Mouse (Mus musculus) embryonic stem cell, embryonic (primary cell): ENCODE data around the gene D17H6S53E.
"Not testable (repeated sequence)": the region's sequence is repeated elsewhere in the genome, so short reads cannot be mapped to it uniquely, and the experiment has no call there.

Experiments
- CTCF ChIA-PET, 4 experiments: fragments of 300-600 bp in 2 of 4; fragments of 350-600 bp in 2 of 4; sonication (Branson Sonifier 250); formaldehyde crosslinking; loops; one replicate each; lab custom pipeline; 2022; ENCODE audit warnings: inconsistent platforms in 2 of 4; lab: Charles Lee
- POLR2A ChIA-PET, 4 experiments: fragments of 300-600 bp in 2 of 4; fragments of 350-600 bp in 2 of 4; sonication (Branson Sonifier 250); formaldehyde crosslinking; loops; one replicate each; lab custom pipeline; 2022; ENCODE audit warnings: antibody characterized with exemption in 4 of 4, inconsistent platforms in 1 of 4; lab: Charles Lee

D17H6S53E gene

DNA sequence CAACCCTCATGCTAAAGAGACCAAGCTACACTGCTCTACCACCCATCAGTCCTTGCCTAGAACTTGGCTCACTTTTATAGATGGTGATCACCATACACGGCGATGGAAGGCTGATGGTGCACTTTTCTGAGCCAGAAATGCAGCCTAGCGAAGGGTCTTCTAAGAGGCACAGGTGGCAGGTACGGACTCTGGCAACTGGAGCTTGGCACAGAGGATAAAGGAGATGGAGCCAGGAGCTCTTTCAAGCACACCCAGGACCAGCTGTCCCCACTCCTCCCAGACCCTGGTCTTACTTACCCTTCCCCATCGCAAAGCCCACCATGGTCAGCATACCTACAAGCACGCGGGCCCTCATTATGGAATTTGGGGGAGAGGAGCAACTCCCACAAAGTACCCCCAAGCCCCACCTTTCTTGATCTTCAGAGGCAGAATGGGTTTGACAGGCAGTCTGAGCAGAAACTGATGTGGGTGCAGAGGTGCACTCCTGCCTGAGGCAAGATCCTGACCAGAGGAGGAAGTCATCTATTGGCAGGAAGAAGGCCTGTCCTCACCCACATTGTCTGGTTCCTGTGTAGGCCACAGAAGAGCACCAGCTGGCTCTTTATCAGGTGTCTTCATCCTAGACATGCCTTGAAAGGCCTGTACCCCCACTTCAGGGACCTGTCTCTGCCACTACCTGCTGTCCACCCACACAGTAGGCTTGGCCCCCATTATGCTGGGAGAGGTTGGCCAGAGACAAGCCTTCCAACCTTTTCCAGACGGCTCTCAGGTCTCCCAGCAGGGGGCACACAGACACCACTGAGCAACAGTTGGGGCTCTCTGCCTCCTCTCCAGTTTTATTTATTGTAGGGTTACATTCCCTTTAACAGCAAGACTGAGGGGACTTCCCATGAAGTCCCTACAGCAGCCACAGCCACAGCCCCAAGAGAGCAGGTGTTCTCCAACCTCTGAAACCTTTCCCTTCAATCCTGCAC, 10.8 kb upstream of the D17H6S53E start, which contains the start of gene Ly6g5b:
Gene Ly6g5b (minus strand): TSS at position 383 of the 974 bp plus-strand sequence.
- ChIA-PET CTCF (interaction anchor here in 3 of 4 experiments (0.6 to 1.4 kb wide), 3 partner anchors 12 to 159 kb away, joined by 3 read pairs; no protein-coding TSS in a partner anchor), POLR2A (interaction anchor here in 2 of 4 experiments (0.7 to 2.3 kb wide), 6 partner anchors 9 to 51 kb away, joined by 3 to 15 read pairs (median 3); partner anchors contain the start of gene D17H6S53E (in 1 of the 2))

DNA sequence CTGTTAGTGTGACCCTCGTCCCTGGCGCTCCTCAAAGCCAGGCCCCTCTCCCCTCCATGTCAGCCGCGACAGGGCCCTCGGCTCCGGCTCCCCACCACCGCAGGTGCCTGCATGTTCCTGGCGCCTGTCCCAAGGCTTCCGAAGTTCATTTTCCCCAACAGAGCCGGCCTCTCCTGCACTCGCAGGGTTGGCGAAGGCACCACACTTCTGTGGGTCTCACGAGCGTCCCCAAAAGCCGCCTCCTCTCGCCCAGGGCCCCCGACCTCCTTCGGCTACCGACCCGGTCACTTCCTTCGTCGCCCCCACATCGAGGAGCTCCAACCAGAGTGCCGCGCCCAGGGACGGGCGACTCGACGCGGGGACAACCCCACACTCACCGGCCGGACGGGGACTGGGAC, 5.4 kb upstream of the D17H6S53E start:
- ChIA-PET POLR2A (interaction anchor here (0.6 to 4.4 kb wide), 62 partner anchors 9 to 476 kb away, joined by 3 to 43 read pairs (median 4); partner anchors contain the start of genes Abhd16a (in 2 of the 4), Apom (in 2 of the 4), Ddx39b (in 2 of the 4) and Bag6 (in 1 of the 4)), CTCF (interaction anchor here (0.5 to 2.1 kb wide), 15 partner anchors 11 to 137 kb away, joined by 3 to 9 read pairs (median 4); partner anchors contain the start of gene Atp6v1g2 (in 1 of the 4))

DNA sequence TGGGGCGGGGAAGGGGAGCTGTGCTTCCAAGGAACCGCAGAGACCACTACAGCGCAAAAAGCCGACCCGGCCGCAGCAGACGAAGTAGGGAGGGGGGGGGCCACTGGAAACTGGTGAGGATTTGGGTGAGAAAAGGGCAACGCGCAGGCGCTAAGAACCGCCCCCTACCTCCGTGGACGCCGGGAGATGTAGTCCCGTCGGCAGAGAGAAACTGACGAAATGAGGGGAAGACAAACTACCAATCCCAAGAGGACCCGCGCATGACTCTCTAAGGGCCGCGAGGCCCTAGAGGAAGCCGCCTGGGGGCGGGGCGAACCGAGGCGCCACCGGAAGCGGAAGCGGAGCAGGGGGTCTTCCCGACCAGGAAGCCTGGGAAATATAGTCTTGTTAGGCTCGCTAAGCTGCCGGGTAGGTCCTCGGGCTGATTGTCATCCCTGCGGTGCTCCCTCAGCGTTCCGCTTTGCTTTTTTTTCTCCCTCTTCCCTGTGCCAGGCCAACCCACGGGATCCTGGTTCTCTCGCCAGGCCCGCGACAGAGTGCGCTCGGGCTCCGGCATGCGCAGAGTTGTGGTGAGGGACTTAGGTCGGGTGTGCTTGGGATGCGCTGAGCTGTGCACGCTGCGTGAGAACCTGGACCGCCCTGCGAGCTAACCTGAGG, 4.9 kb upstream of the D17H6S53E start, which contains the start of gene Gpank1:
Gene Gpank1 (plus strand): TSS at position 313 of the 657 bp plus-strand sequence.
- CTCF ChIA-PET: interaction anchor here (0.5 to 2.1 kb wide), 19 partner anchors 9 to 137 kb away, joined by 3 to 9 read pairs (median 4); partner anchors contain the start of genes Apom (in 2 of the 4) and Atp6v1g2 (in 1 of the 4)
- POLR2A ChIA-PET: interaction anchor here (0.5 to 4.4 kb wide), 82 partner anchors 9 to 1033 kb away, joined by 3 to 43 read pairs (median 4); partner anchors contain the start of genes Ddx39b (in 3 of the 4), Abhd16a (in 2 of the 4), Apom (in 2 of the 4) and Msh5 (in 2 of the 4)

DNA sequence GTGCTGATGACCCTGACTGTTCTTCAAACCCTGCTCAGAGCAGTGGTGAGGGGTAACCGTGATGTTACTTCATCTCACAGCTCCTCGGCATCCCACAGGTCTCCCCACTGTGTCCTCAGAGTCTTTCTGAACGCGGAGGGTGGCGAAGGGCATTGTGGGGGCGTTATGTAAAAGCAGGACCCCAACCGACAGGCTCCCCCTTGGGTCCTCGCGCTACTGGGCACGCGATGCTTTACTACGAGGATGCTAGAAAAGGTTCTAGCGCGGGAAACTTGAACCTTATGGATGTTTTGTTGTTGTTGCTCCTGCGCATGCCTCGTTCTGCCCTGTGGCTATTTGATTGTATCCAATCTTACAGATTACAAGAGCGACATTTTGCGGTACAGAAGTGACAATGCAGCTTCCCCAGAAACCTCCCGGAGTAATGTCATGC, 4.3 kb upstream of the D17H6S53E start, which contains the start of gene Csnk2b:
Gene Csnk2b (minus strand): TSS at position 183 of the 433 bp plus-strand sequence.
- ChIA-PET POLR2A (interaction anchor here (0.5 to 4.4 kb wide), 70 partner anchors 9 to 1034 kb away, joined by 3 to 43 read pairs (median 4); partner anchors contain the start of genes Ddx39b (in 3 of the 4), Abhd16a (in 2 of the 4), Apom (in 2 of the 4) and Msh5 (in 2 of the 4)), CTCF (interaction anchor here (0.7 to 2.1 kb wide), 16 partner anchors 9 to 133 kb away, joined by 3 to 9 read pairs (median 4); partner anchors contain the start of genes Apom (in 2 of the 4) and Atp6v1g2 (in 1 of the 4))

DNA sequence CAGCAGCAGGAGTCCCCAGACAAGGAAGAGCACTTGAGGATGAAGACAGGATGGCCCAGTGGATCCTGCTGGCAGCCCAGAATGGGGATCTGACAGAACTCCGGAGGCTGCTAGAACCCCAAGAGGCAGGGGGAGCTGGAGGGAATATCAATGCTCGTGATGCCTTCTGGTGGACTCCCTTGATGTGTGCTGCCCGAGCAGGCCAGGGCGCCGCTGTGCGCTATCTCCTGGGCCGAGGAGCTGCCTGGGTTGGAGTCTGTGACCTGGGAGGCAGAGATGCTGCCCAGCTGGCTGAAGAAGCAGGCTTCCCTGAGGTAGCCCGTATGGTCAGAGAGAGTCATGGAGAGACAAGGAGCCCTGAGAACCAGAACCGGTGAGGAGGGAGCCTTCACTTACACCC, 2.9 kb upstream of the D17H6S53E start:
- CTCF ChIA-PET: not testable (repeated sequence)
- POLR2A ChIA-PET: interaction anchor here in 1 of 4 experiments (1.7 to 4.0 kb wide), 3 partner anchors 8 to 130 kb away, joined by 4 to 40 read pairs (median 27); partner anchors contain the start of gene Apom

DNA sequence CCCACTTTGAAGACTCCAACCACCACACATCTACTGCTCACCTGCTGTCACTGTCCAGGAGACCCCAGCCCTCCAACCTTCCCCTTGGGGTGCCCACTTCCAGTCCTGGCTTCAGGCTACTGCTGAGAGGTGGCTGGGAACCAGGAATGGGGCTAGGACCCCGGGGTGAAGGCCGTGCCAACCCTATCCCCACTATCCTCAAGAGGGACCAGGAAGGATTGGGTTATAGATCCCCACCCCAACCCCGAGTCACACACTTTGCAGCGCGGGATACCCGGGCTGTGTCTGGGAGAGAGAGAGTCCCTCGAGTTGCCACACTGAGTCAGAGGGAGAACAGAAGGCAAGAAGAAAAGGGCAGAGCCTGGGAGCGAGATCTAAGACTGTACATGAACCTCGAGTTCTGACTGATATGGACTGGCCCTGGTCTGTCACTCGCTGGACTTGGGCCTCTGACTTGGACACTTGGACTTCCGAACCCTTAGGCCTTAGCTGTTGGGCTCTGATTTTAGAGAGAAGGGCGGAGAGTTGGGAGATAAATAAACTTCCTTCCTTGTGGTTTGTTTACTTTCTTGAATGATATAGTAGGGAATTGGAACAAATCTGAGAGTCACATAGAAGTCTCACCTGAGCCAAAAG, 1.8 kb upstream of the D17H6S53E start:
- ChIA-PET CTCF (interaction anchor here in 1 of 4 experiments (1.6 kb wide), 1 partner anchor 103 kb away, joined by 5 read pairs; no protein-coding TSS in a partner anchor), POLR2A (interaction anchor here in 2 of 4 experiments (0.8 to 3.9 kb wide), 9 partner anchors 8 to 117 kb away, joined by 3 to 22 read pairs (median 12); partner anchors contain the start of genes Ddah2 (in 2 of the 2), Ddx39b (in 1 of the 2) and Msh5 (in 1 of the 2))

DNA sequence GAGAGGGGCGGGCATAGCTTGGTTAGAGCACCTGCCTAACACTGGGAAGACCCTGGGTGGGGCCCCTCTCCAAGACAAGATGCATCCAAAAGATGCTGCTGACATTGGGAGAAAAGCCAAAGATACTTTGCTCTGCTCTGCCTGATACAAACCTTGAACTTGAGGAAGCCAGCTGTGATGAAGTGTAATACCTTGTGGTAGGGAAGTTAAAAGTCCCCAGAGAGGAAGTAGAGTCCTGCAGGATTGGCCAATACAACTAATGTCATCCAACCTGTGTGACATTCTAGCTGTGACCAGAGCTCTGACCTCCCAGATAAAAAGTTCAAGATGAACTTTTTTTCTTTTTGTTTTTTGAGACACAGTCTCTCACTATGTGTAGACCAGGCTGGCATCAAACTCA, 1.1 kb upstream of the D17H6S53E start:
- POLR2A ChIA-PET: interaction anchor here in 2 of 4 experiments (0.6 to 4.1 kb wide), 22 partner anchors 8 to 175 kb away, joined by 3 to 27 read pairs (median 6); partner anchors contain the start of genes Ddah2 (in 2 of the 2), Abhd16a (in 1 of the 2), Bag6 (in 1 of the 2) and Ddx39b (in 1 of the 2)
- CTCF ChIA-PET: interaction anchor here in 2 of 4 experiments (0.6 to 1.6 kb wide), 3 partner anchors 44 to 214 kb away, joined by 3 to 6 read pairs (median 5); no protein-coding TSS in a partner anchor

DNA sequence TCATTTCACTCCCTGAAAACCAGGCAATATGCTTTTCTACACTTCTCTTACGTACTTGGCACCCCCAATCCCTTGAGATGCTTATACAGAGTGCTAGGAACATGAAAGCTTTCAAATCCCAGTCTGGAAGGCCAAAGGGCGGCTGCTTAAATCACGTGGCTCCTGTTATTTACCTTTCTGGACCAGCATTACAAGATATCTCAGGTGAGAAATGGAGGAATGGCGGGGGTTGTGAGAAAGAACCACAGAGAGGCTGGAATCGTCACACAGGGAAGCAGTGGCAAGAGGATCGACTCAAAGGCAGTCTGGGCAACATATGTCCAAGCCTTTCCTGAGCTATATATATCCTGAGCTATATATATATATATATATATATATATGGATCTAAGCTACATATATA, 595 bp upstream of the D17H6S53E start:
- ChIA-PET CTCF (interaction anchor here in 3 of 4 experiments (0.6 to 1.9 kb wide), 12 partner anchors 41 to 812 kb away, joined by 3 to 9 read pairs (median 4); partner anchors contain the start of gene Ltb (in 1 of the 3)), POLR2A (interaction anchor here (0.6 to 4.1 kb wide), 48 partner anchors 9 to 177 kb away, joined by 3 to 27 read pairs (median 6); partner anchors contain the start of genes Ddah2 (in 2 of the 4), Ddx39b (in 2 of the 4), Msh5 (in 2 of the 4) and Abhd16a (in 1 of the 4))

DNA sequence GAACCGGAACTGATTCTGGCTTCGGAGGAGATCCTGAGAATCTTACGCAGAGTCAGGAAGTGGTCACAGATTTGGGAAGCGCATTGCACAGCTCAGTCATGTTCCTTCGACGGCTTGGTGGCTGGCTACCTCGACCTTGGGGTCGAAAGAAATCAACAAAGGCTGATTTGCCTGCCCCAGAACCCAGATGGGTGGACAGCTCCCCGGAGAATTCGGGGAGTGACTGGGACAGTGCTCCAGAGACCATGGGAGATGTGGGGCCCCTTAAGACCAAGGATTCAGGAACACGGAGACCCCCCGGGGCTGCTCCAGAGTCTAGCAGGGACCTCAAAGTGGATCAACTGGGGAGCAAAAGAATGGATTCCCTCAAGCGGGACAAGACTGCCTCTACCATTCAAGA, 844 bp downstream of the D17H6S53E start:
- ChIA-PET CTCF (interaction anchor here in 3 of 4 experiments (0.6 to 1.9 kb wide), 7 partner anchors 17 to 106 kb away, joined by 3 to 9 read pairs (median 3); no protein-coding TSS in a partner anchor), POLR2A (interaction anchor here (0.6 to 4.1 kb wide), 32 partner anchors 8 to 229 kb away, joined by 3 to 27 read pairs (median 7); partner anchors contain the start of genes Ddx39b (in 2 of the 4), C2 (in 1 of the 4), Ddah2 (in 1 of the 4) and Ehmt2 (in 1 of the 4))

DNA sequence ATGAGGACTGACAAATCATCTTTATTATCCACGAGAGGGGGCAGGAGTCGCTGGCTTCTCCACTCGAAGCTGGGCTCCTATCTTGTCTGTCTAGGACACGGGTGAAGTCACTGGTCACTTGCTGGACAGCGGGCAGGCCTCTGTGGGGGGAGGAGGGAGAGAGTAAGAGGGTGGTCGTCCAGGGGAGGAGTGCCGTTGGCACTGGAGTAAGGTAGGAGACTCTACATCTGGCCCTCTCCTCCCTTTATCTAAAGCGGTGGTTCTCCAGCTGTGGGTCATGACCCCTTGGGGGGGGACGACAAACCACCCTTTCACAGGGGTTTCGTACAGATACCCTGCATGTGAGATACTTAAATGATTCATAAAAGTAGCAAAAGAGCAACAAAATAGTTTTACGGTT, 2.8 kb downstream of the D17H6S53E start:
- POLR2A ChIA-PET: interaction anchor here in 2 of 4 experiments (0.9 to 5.2 kb wide), 11 partner anchors 8 to 164 kb away, joined by 3 to 56 read pairs (median 23); partner anchors contain the start of genes Csnk2b (in 2 of the 2), Ddx39b (in 2 of the 2) and Gpank1 (in 2 of the 2)

DNA sequence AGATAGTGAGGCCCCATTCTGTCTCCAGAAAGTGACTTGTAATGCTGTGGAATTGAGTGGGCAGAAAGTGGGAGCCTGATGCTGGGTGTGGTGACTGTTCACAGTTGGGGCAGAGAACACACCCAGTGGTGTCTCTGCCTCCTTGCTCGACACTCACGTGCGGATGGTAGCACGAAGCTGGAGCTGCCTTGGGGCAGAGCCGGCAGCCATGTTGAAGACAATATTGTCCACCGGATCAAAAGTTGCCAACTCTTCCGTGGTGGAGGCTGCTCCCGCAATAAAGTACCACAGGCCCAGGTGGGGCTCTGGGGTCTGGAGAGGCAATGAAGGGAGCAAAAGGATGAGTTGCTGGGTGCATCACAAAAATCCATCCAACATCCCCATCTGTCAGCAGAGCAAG, 4.9 kb downstream of the D17H6S53E start:
- ChIA-PET POLR2A (interaction anchor here in 3 of 4 experiments (0.6 to 5.2 kb wide), 35 partner anchors 8 to 206 kb away, joined by 3 to 56 read pairs (median 4); partner anchors contain the start of genes Csnk2b (in 3 of the 3), Ddx39b (in 3 of the 3), Gpank1 (in 3 of the 3) and Atp6v1g2 (in 1 of the 3)), CTCF (interaction anchor here in 3 of 4 experiments (0.6 to 2.0 kb wide), 6 partner anchors 9 to 114 kb away, joined by 3 to 6 read pairs (median 4); partner anchors contain the start of genes Csnk2b (in 1 of the 3) and Gpank1 (in 1 of the 3))

More for the DNA sequence above, 2.8 kb downstream of the D17H6S53E start:
- CTCF ChIA-PET: interaction anchor here in 2 of 4 experiments (0.7 to 0.9 kb wide), 2 partner anchors 174 to 197 kb away, joined by 4 to 5 read pairs; no protein-coding TSS in a partner anchor

DNA sequence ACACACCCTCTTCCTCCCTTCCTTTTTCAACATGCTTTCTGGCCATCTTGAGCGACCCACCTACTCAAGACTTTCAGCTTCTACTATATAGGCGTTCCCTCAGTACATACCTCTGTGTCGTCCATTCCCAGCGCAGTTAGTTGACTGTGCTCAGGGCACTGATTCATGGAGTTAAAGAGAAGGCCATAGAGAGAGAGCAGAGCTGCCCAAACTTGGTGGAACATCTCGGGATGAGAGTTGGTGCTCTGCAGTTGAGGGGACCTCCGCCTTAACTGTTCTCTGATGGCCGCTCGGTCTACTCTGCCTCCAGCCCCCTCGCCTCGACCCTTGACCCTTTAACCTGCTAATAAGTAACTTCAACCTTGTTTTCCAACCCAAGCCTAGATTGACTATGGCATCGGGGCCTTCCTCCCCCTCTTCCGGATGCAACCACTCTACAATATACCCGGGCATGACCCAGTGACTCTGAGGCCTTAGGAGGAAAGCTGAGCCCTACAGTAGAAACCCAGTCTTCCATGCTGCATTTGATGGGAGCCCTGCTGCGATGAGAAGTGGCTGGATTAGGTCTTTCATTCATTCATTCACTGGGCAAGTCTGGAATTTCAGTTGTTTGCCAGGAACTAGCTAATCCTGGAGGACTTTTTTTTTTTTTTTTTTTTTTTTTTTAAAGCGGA, 5.5 kb downstream of the D17H6S53E start, which contains the start of gene Apom:
Gene Apom (minus strand): TSS at position 551 of the 674 bp plus-strand sequence.
- POLR2A ChIA-PET: interaction anchor here (0.6 to 5.2 kb wide), 42 partner anchors 9 to 487 kb away, joined by 3 to 56 read pairs (median 4); partner anchors contain the start of genes Csnk2b (in 3 of the 4), Ddx39b (in 3 of the 4), Gpank1 (in 3 of the 4) and Ddah2 (in 1 of the 4)

DNA sequence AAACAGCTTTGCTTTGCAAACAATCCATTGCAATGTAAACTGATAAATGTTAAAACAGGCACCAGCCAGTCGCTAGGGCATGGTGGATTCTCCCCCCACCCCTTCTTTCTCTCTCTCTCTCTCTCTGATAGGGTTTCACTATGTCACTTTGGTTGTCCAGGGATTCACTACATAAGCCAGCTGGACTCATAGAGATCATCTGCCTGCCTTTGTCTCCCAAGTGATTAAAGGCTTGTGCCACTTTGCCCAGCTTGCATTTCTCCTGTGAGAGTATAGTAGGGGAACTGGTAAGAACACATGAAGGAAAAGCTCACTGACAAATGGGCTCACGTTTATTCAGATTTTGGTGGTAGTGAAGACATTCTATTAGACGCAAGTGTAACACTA, 6.0 kb downstream of the D17H6S53E start:
- POLR2A ChIA-PET: interaction anchor here (0.6 to 5.2 kb wide), 37 partner anchors 8 to 488 kb away, joined by 3 to 56 read pairs (median 4); partner anchors contain the start of genes Ddx39b (in 3 of the 4), Csnk2b (in 2 of the 4), Gpank1 (in 2 of the 4) and Ddah2 (in 1 of the 4)
- CTCF ChIA-PET: interaction anchor here (0.6 to 1.5 kb wide), 7 partner anchors 8 to 123 kb away, joined by 3 to 8 read pairs (median 4); partner anchors contain the start of genes Csnk2b (in 2 of the 4) and Gpank1 (in 1 of the 4)

More for the DNA sequence above, 5.5 kb downstream of the D17H6S53E start, which contains the start of gene Apom:
- CTCF ChIA-PET: interaction anchor here (0.6 to 2.0 kb wide), 10 partner anchors 9 to 123 kb away, joined by 3 to 8 read pairs (median 4); partner anchors contain the start of genes Csnk2b (in 3 of the 4) and Gpank1 (in 2 of the 4)

DNA sequence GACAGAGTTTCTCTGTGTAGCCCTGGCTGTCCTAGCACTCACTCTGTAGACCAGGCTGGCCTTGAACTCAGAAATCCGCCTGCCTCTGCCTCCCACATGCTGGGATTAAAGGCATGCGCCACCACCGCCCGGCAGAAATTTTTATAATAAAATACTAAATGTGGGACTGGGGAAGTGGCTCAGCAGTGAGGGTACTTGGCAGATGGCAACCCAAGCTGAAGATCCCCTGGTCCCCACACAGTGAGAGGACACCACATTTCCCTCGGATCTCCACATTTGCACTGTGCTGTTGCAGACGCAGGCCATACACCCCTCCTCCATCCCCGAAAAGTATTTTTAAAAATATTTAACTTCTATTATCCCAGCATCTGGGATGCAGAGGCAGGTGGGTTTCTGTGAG, 7.3 kb downstream of the D17H6S53E start:
- ChIA-PET POLR2A (interaction anchor here in 2 of 4 experiments (1.5 to 5.2 kb wide), 8 partner anchors 12 to 181 kb away, joined by 5 to 56 read pairs (median 25); partner anchors contain the start of genes Csnk2b (in 2 of the 2), Ddx39b (in 2 of the 2) and Gpank1 (in 2 of the 2)), CTCF (interaction anchor here in 1 of 4 experiments (0.6 kb wide), 1 partner anchor 35 kb away, joined by 3 read pairs; no protein-coding TSS in a partner anchor)
